Mouse (Mus musculus): ENCODE results near the gene Snx29.

- TF ChIP-seq TAL1 (IDR thresholded peaks at IDR 0.05; ENCODE audit: low read length) (no peak), GATA1 (IDR thresholded peaks at IDR 0.05; ENCODE audit: low read length) (no peak)
Measured at GRCm38 (mm10) chr16:11619951-11620350, 297.2 kb downstream of the Snx29 start.

Measured in erythroblast, embryonic 14.5 days (primary cell).